Mouse (Mus musculus): ENCODE results near the gene Cd72. TPM values are rescaled to one million over a fixed set of nuclear protein-coding genes. Genes with fewer than 3 reads are reported as not detected.
A peak's percentile ranks its signal among the peaks of the same experiment; 100 is the strongest.

Gene Cd72
- polyA plus RNA-seq, 1 experiment: not detected

DNA sequence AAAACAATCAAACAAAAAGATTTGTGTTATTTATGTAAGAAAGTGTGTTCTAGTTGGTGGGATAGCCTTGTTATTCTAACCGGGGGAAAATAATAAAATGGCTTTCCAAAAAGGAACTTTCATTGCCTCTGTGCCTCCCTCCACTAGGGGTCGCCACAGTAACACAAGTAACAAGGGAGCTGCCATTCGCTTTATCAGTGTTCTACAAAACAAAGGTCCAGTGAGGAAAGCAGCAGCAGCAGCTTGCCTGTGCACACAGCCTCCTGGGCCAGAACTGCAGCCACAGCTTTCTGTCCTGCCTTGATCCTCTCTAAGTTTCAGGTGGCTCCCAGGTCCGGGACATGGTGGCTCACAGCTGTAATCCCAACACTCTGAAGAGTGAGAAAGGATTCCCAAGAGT is 22.7 kb downstream of the Cd72 start:
- Histone ChIP-seq H3K4me3 (ENCODE audit: low read depth, low read length) (no peak overlapping the region), H3K36me3 (ENCODE audit: control insufficient read depth, insufficient read depth, low read length, poor library complexity, severe bottlenecking) (no peaks in the 10 kb centered on the region), H3K27ac (ENCODE audit: insufficient read depth, low read length) (no peak overlapping the region), H3K4me1 (ENCODE audit: control insufficient read depth, insufficient read depth, low read length) (no peaks in the 10 kb centered on the region), H3K27me3 (ENCODE audit: control insufficient read depth, insufficient read depth, low read length, poor library complexity, severe bottlenecking) (no peaks in the 10 kb centered on the region), H3K9me3 (replicated peaks; ENCODE audit: control insufficient read depth, insufficient read depth, low read length, poor library complexity, severe bottlenecking) (no peaks in the 10 kb centered on the region), H3K9ac (ENCODE audit: low read depth, poor library complexity, severe bottlenecking) (no peak overlapping the region)
- no peak for TF ChIP-seq EP300 (IDR thresholded peaks at IDR 0.05; ENCODE audit: insufficient read depth, low read depth, low read length)
- TF ChIP-seq CTCF (IDR thresholded peaks at IDR 0.05; ENCODE audit: low read depth, low read length): peak; percentile 64

DNA sequence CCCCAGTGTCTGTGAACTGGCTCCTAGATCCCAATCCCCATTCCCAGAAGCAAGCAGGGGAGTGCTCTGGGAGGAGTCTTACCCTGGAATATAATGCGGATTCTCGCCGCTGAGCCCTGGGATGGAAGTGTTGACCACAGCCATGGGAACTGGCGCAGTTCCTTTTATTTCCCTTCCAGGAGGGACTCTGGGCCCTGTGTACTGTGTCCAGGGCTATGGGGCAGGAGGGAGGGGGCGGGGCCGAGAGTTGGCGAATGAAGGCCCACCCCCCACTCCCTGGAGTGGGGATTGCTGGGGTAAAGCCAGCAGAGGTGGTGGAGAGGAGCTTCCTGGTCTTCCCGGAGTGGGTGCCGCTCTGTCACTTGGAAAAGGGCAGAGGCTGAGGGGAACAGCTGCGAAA is 25.5 kb downstream of the Cd72 start, which contains the start of gene Fam166b:
Gene Fam166b (minus strand): TSS at position 189 of the 400 bp plus-strand sequence.
- Histone ChIP-seq H3K4me1 (ENCODE audit: control insufficient read depth, insufficient read depth, low read length) (no peaks in the 10 kb centered on the region), H3K4me3 (ENCODE audit: low read depth, low read length) (peak within 1 kb of the TSS; percentile 41), H3K9me3 (replicated peaks; ENCODE audit: control insufficient read depth, insufficient read depth, low read length, poor library complexity, severe bottlenecking) (no peaks in the 10 kb centered on the region), H3K9ac (ENCODE audit: low read depth, poor library complexity, severe bottlenecking) (0 out of 2 replicates have a peak within 1 kb of the TSS, but pooled peaks have one; percentile 44), H3K36me3 (ENCODE audit: control insufficient read depth, insufficient read depth, low read length, poor library complexity, severe bottlenecking) (0 out of 2 replicates have a peak, but pooled peaks cover 2% of the 10 kb centered on the region), H3K27me3 (ENCODE audit: control insufficient read depth, insufficient read depth, low read length, poor library complexity, severe bottlenecking) (no peaks in the 10 kb centered on the region), H3K27ac (ENCODE audit: insufficient read depth, low read length) (no peak within 1 kb of the TSS)
- TF ChIP-seq EP300 (IDR thresholded peaks at IDR 0.05; ENCODE audit: insufficient read depth, low read depth, low read length) (no peak), CTCF (IDR thresholded peaks at IDR 0.05; ENCODE audit: low read depth, low read length) (no peak), POLR2A (IDR thresholded peaks at IDR 0.05; ENCODE audit: insufficient read depth, low read length) (no peak)

DNA sequence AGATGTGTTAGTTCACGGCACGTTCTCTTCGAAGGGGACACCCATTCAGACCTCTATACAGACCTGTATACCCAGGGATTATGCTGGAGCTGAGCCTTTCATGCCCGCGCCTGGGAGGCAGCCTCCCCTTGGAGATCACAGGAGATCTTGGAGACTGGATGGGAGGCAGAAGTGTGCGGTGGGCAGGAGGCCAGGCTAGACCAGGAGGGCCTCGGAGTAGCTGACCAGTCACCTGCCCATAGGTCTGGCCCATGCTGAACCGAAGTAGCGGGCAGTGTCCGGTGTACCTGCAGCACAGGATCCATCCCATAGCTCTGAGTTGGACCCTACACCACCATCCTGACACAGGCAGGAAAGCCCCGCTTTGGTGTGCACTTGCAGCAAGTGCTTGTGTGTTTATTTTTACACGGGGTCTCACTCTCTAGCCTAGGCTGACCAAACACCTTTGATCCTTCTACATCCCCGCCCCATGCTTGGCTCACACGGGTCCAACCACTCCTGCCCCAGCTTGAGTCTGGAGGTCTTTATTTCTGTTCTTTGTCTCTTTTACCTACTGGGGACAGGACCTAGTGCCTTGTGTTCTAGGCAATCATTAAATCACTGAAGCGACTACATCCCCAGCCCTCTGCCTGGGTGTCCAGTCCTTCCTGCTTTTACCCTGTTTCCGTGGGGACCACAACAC is 26.1 kb downstream of the Cd72 start:
- H3K4me3 ChIP-seq (ENCODE audit: low read depth, low read length): peak overlapping the region; percentile 41
- no peak overlapping the region for H3K9ac ChIP-seq (ENCODE audit: low read depth, poor library complexity, severe bottlenecking)
- no peaks in the 10 kb centered on the region for H3K27me3 ChIP-seq (ENCODE audit: control insufficient read depth, insufficient read depth, low read length, poor library complexity, severe bottlenecking)
- H3K4me1 ChIP-seq (ENCODE audit: control insufficient read depth, insufficient read depth, low read length): no peaks in the 10 kb centered on the region
- H3K27ac ChIP-seq (ENCODE audit: insufficient read depth, low read length): no peak overlapping the region
- TF ChIP-seq POLR2A (IDR thresholded peaks at IDR 0.05; ENCODE audit: insufficient read depth, low read length): no peak
- TF ChIP-seq CTCF (IDR thresholded peaks at IDR 0.05; ENCODE audit: low read depth, low read length): no peak
- no peak for TF ChIP-seq EP300 (IDR thresholded peaks at IDR 0.05; ENCODE audit: insufficient read depth, low read depth, low read length)
- H3K9me3 ChIP-seq (replicated peaks; ENCODE audit: control insufficient read depth, insufficient read depth, low read length, poor library complexity, severe bottlenecking): no peaks in the 10 kb centered on the region
- 0 out of 2 replicates have a peak, but pooled peaks cover 3% of the 10 kb centered on the region for H3K36me3 ChIP-seq (ENCODE audit: control insufficient read depth, insufficient read depth, low read length, poor library complexity, severe bottlenecking)

DNA sequence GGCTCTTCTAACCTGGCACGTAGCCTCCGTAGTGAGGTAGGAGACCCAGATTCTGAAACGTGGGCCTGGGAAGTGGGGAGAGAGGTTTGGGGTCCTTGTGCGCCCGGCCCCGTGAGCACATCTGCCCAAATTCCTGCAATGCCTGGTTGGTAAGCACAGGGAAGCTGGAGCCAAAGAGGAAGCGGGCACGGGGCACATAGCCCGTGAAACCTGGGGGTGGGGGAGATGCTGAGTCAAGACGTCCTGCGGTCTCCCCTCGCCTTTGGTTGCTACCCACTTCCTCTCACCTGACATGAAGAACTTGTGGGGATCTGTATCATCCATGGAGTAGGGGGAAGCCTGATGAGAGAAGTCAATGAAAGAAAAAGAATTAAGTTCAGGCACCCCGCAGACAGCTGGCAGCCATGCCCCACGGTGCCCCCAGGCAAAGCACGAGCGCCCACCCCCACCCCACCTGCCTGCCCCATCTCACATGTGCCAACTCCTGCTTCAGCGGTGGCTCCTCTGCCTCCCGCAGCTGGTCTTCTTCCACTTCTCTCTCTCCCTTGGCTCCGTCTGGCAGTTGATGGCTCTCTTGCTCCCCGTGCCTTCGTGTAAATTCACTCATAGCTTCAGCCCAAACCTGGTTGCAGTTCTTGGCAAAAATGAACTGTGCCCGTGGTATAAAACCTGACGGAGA is 26.8 kb downstream of the Cd72 start:
- Histone ChIP-seq H3K9ac (ENCODE audit: low read depth, poor library complexity, severe bottlenecking) (peak overlapping the region; percentile 12; the same call in 1 of the 2 replicates), H3K27ac (ENCODE audit: insufficient read depth, low read length) (no peak overlapping the region)

DNA sequence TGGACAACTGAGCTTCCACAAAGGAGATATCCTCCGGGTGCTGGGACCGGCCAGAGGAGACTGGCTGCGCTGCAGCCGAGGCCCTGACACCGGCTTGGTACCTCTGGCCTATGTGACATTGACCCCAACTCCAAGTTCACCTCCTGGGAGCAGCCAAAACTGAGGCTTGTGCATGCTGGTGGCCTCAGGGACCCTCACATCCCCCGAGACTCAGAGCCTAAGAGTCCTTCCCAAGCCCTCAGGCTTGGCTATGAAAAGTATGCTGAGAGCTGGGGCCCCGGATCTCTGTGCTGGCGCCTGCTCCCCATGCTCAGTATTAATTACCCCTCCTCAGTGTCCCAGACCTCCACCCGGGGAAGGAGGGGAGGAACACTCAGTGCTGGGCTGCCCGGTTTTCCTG is 27.9 kb downstream of the Cd72 start:
- Histone ChIP-seq H3K36me3 (ENCODE audit: control insufficient read depth, insufficient read depth, low read length, poor library complexity, severe bottlenecking) (0 out of 2 replicates have a peak, but pooled peaks cover 3% of the 10 kb centered on the region), H3K4me1 (ENCODE audit: control insufficient read depth, insufficient read depth, low read length) (no peaks in the 10 kb centered on the region), H3K27me3 (ENCODE audit: control insufficient read depth, insufficient read depth, low read length, poor library complexity, severe bottlenecking) (no peaks in the 10 kb centered on the region), H3K9ac (ENCODE audit: low read depth, poor library complexity, severe bottlenecking) (no peak overlapping the region), H3K27ac (ENCODE audit: insufficient read depth, low read length) (no peak overlapping the region), H3K9me3 (replicated peaks; ENCODE audit: control insufficient read depth, insufficient read depth, low read length, poor library complexity, severe bottlenecking) (no peaks in the 10 kb centered on the region), H3K4me3 (ENCODE audit: low read depth, low read length) (no peak overlapping the region)
- TF ChIP-seq EP300 (IDR thresholded peaks at IDR 0.05; ENCODE audit: insufficient read depth, low read depth, low read length) (no peak), POLR2A (IDR thresholded peaks at IDR 0.05; ENCODE audit: insufficient read depth, low read length) (no peak), CTCF (IDR thresholded peaks at IDR 0.05; ENCODE audit: low read depth, low read length) (no peak)

More for the DNA sequence above, 26.8 kb downstream of the Cd72 start:
- Histone ChIP-seq H3K27me3 (ENCODE audit: control insufficient read depth, insufficient read depth, low read length, poor library complexity, severe bottlenecking) (no peaks in the 10 kb centered on the region), H3K9me3 (replicated peaks; ENCODE audit: control insufficient read depth, insufficient read depth, low read length, poor library complexity, severe bottlenecking) (no peaks in the 10 kb centered on the region), H3K4me1 (ENCODE audit: control insufficient read depth, insufficient read depth, low read length) (no peaks in the 10 kb centered on the region), H3K4me3 (ENCODE audit: low read depth, low read length) (peak overlapping the region; percentile 41), H3K36me3 (ENCODE audit: control insufficient read depth, insufficient read depth, low read length, poor library complexity, severe bottlenecking) (0 out of 2 replicates have a peak, but pooled peaks cover 3% of the 10 kb centered on the region)
- TF ChIP-seq CTCF (IDR thresholded peaks at IDR 0.05; ENCODE audit: low read depth, low read length) (no peak), POLR2A (IDR thresholded peaks at IDR 0.05; ENCODE audit: insufficient read depth, low read length) (no peak), EP300 (IDR thresholded peaks at IDR 0.05; ENCODE audit: insufficient read depth, low read depth, low read length) (no peak)

All from ES-Bruce4 (cell line).